ENCODE assay signal across 14 mouse cellular contexts in genomic region chr6:87567686-87568593, GRCm38 (mm10). TPM values are rescaled to one million over a fixed set of nuclear protein-coding genes. Genes with fewer than 3 reads are reported as not detected.
DNase-seq lines count a peak whose midpoint lies in the region; ATAC-seq lines count a peak whose summit lies in the region.
"Had no signal": no experiment of that assay in that cellular context is flagged by ENCODE, and none has a peak within 500 bp of the region (broad histone marks: within the 10 kb centered on the region; RNA-seq: fewer than 3 reads in every experiment).

No protein-coding gene starts in this region.

- no peak overlapping the region for H3K27ac ChIP-seq in heart, embryonic 12.5 days (ENCODE audit: poor library complexity, severe bottlenecking)
- no peak overlapping the region for H3K27ac ChIP-seq in liver, embryonic 11.5 days (ENCODE audit: low read depth, low read length)
- H3K27ac ChIP-seq: forebrain, embryonic 15.5 days; heart, adult 2 months; limb, embryonic 13.5 days had no signal

- no peaks in the 10 kb centered on the region for H3K4me1 ChIP-seq in heart, embryonic 12.5 days (replicated peaks)
- H3K4me1 ChIP-seq in liver, embryonic 11.5 days (replicated peaks; ENCODE audit: control insufficient read depth, insufficient read depth, low read length), result no peaks in the 10 kb centered on the region
- H3K4me1 ChIP-seq: forebrain, embryonic 15.5 days; limb, embryonic 13.5 days had no signal

- H3K27me3 ChIP-seq in heart, embryonic 12.5 days (replicated peaks), result 0 out of 2 replicates have a peak, but pooled peaks cover 5% of the 10 kb centered on the region
- no peaks in the 10 kb centered on the region for H3K27me3 ChIP-seq in liver, embryonic 11.5 days (replicated peaks; ENCODE audit: control insufficient read depth, insufficient read depth, low read length)
- H3K27me3 ChIP-seq: forebrain, embryonic 15.5 days; limb, embryonic 13.5 days had no signal

- no peak overlapping the region for H3K4me2 ChIP-seq in heart, embryonic 12.5 days
- no peak overlapping the region for H3K4me2 ChIP-seq in liver, embryonic 11.5 days
- H3K4me2 ChIP-seq: forebrain, embryonic 15.5 days; limb, embryonic 13.5 days had no signal

- no peak overlapping the region for H3K4me3 ChIP-seq in heart, embryonic 12.5 days
- H3K4me3 ChIP-seq in liver, embryonic 11.5 days (ENCODE audit: low read depth, low read length), result no peak overlapping the region
- H3K4me3 ChIP-seq: forebrain, embryonic 15.5 days; heart, adult 2 months; limb, embryonic 13.5 days had no signal

- H3K9me3 ChIP-seq in heart, embryonic 12.5 days (replicated peaks), result no peaks in the 10 kb centered on the region
- no peaks in the 10 kb centered on the region for H3K9me3 ChIP-seq in liver, embryonic 11.5 days (ENCODE audit: control insufficient read depth, low read length)
- H3K9me3 ChIP-seq: forebrain, embryonic 15.5 days had no signal

- no peak for ATAC-seq in heart, embryonic 12.5 days (ENCODE audit: insufficient number of reproducible peaks, low FRiP score)
- ATAC-seq in liver, embryonic 11.5 days (replicated peaks; ENCODE audit: low FRiP score), result no peak
- ATAC-seq: CD4-positive, CD25-positive, alpha-beta regulatory T cell, adult 4 months; forebrain, embryonic 15.5 days had no signal

- WGBS in heart, embryonic 12.5 days, result 53% methylated on average over 9 of the region's 9 CpGs
- WGBS in liver, embryonic 11.5 days, result 65% methylated on average over 9 of the region's 9 CpGs

- DNase-seq in heart, adult 9 months (ENCODE audit: low spot score in 2 of 2), result peak; percentile 32 to 49
- peak; percentile 45 for DNase-seq in brain, adult 2 months (ENCODE audit: low read depth, low spot score)
- DNase-seq in heart, postnatal 4 days, result peak; percentile 31
- peak; percentile 37 to 65 for DNase-seq in lung, postnatal 4 days
- no peak for DNase-seq in layer of hippocampus, adult 9-10 months (ENCODE audit: low spot score)
- DNase-seq in right cerebral cortex, postnatal 4 days, result no peak
- DNase-seq in liver, embryonic 11.5 days (ENCODE audit: low spot score), result no peak
- DNase-seq: cerebellum, adult 2 months; right cerebral cortex, postnatal 14 days had no signal

- H3K36me3 ChIP-seq in heart, embryonic 12.5 days, result no peaks in the 10 kb centered on the region
- no peaks in the 10 kb centered on the region for H3K36me3 ChIP-seq in liver, embryonic 11.5 days (ENCODE audit: control insufficient read depth, insufficient read depth, low read length)
- H3K36me3 ChIP-seq: forebrain, embryonic 15.5 days; limb, embryonic 13.5 days had no signal

- H3K9ac ChIP-seq in heart, embryonic 12.5 days, result no peak overlapping the region
- no peak overlapping the region for H3K9ac ChIP-seq in liver, embryonic 11.5 days (ENCODE audit: low read depth, low read length)
- H3K9ac ChIP-seq: forebrain, embryonic 15.5 days; limb, embryonic 13.5 days had no signal

RNA-seq across cellular contexts. Expression of gene Prokr1, which starts 22.6 kb away (rescaled TPM):
- 4.3 and 4.8 TPM in 2 replicates for polyA plus RNA-seq in heart, embryonic 12.5 days (2016; fragmentation: Nextera tagmentation; extraction: Ambion mirVana)
- 1 to 10 TPM in 1 of 2 experiments, under 1 TPM in 1; 0.88 to 1.1 TPM for total RNA-seq in heart, postnatal 4 days (2021)
- 1.8 and 3.2 TPM in 2 replicates for polyA plus RNA-seq in liver, embryonic 11.5 days (2014; fragmentation: Nextera tagmentation; extraction: Ambion mirVana)

RNA-seq across cellular contexts. Expression of gene Arhgap25, which starts 34.9 kb away (rescaled TPM):
- polyA plus RNA-seq in heart, embryonic 12.5 days (2016; fragmentation: Nextera tagmentation; extraction: Ambion mirVana), result 2.1 and 2.5 TPM in 2 replicates
- 1 to 10 TPM; 5.2 to 6.1 TPM for total RNA-seq in heart, postnatal 4 days (2021)
- polyA plus RNA-seq in liver, embryonic 11.5 days (2014; fragmentation: Nextera tagmentation; extraction: Ambion mirVana), result 6.9 and 7.9 TPM in 2 replicates

Comparison
In these comparisons a context has a peak if more than half of its experiments do, and no peak if none do; other contexts are left out.
1. DNase-seq: peak in heart, adult 9 months (2 of 2), brain, adult 2 months (single experiment), heart, postnatal 4 days (single experiment) and lung, postnatal 4 days (2 of 2); none in layer of hippocampus, adult 9-10 months (single experiment), right cerebral cortex, postnatal 4 days (single experiment) and liver, embryonic 11.5 days (single experiment).